Mouse (Mus musculus) brain, embryonic 14.5 days (tissue): ENCODE measurements around the gene 6030452D12Rik.

Experiments used
- CTCF ChIP-seq: fragments of 200-500 bp; IDR thresholded peaks from 2 replicates; pipeline ENCODE4 v1.5.1; 2012; ENCODE audit warnings: inconsistent platforms, mild to moderate bottlenecking, moderate library complexity, borderline replicate concordance; ENCODE audit not compliant: insufficient read depth, insufficient read length; ENCODE audit errors: extremely low read depth
- POLR2A ChIP-seq: fragments of 200-500 bp; IDR thresholded peaks from 2 replicates; pipeline ENCODE4 v1.6.1; 2012; ENCODE audit warnings: mild to moderate bottlenecking, inconsistent platforms, borderline replicate concordance; ENCODE audit not compliant: poor library complexity, insufficient read depth, insufficient read length, severe bottlenecking; ENCODE audit errors: extremely low read depth

GRCm38 (mm10) chr8:106512475-106513150 is 12.3 kb downstream of the 6030452D12Rik start:
- TF ChIP-seq POLR2A (no peak), CTCF (no peak)
